Mouse (Mus musculus): Measurements from ENCODE around the gene Gtdc1.

DNA sequence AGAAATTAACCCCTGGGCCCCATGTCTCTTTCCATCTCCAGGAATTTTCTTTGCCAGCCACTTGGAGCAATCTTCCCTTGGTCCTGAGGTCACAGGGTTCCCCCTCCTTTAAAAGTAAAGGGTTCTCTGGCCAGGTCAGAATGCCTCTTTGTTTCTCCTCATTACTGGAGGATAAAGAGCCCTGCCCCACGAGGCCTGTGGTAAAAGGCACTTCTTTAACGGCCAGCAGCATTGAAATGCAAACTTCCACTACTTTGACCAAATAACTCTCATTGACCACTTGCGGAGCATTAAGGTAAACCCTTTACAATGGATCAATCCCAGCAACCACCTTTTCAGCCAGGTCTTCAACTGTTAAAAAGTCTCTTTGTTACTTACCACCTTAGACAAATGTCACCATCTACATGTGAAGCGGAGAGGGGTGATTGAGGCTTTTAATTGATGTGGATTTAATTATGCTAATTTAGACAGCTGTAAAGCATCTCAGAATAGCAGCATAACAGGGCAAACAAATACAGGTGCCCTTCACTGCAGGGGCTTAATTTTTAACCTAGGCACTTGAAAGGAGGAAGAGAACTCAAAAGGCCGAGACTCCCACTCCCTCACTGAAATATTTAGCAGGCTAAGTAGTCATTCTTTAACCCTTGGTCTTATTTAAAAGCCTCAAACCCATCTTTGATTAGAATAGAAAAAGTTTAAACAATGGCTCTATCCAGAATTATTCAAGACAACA lies 402.1 kb downstream of the Gtdc1 start:
- TF ChIP-seq POLR2A (IDR thresholded peaks at IDR 0.05; ENCODE audit: borderline replicate concordance, control insufficient read depth, low read depth, low read length): no peak
- TF ChIP-seq CTCF (IDR thresholded peaks at IDR 0.05; ENCODE audit: control insufficient read depth, insufficient read depth, low read length): no peak
